Mouse (Mus musculus): ENCODE data around the gene A930018P22Rik. TPM values are rescaled to one million over a fixed set of nuclear protein-coding genes. Genes with fewer than 3 reads are reported as not detected.
"Not testable (repeated sequence)": the region's sequence is repeated elsewhere in the genome, so short reads cannot be mapped to it uniquely, and the experiment has no call there.

Gene A930018P22Rik
- total RNA-seq (2017): not detected in 2 replicates

DNA sequence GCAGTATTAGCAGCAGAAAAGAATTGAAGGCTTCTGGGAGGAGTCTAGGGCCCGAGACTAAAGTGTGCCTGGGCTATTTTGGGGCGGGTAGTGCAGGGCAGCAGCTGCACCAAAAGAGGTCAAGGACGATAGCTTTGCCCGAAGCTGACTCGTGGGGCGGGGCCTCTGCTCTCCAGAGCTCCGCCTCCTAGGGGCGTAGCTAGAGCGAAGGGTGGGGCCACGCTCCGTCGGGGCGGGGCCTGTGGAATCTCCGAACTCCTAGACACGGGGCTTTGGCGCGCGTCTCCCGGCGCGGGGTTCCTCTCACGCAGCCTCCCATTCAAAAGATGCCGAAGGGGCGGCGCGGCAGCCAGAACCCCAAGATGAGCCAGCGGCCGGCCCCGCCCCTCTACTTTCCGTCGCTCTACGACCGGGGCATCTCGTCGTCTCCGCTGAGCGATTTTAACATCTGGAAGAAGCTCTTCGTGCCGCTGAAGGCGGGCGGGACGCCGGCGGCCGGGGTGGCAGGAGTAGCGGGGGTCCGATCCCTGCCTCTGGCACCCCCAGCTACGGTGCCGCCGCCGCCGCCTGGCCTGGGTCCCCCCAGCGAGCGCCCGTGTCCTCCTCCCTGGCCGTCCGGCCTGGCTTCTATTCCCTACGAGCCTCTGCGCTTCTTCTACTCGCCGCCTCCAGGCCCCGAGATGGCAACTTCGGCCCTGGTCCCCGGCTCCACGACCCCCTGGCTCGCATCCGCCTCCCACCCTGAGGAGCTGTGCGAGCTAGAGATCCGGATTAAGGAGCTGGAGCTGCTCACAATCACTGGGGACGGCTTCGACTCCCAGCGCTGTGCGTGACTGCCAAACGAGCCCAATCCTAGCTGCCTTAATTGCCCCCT is at the start of gene A930018P22Rik:
A930018P22Rik (plus strand) TSS at position 265 of the 874 bp plus-strand sequence.
- peak; percentile 92 to 94 for ATAC-seq (replicated peaks in 1 of 2; ENCODE audit: insufficient read depth in 1 of 2, low FRiP score in 2 of 2, low TSS enrichment in 1 of 2, low read depth in 1 of 2, poor library complexity in 2 of 2, severe bottlenecking in 2 of 2)

DNA sequence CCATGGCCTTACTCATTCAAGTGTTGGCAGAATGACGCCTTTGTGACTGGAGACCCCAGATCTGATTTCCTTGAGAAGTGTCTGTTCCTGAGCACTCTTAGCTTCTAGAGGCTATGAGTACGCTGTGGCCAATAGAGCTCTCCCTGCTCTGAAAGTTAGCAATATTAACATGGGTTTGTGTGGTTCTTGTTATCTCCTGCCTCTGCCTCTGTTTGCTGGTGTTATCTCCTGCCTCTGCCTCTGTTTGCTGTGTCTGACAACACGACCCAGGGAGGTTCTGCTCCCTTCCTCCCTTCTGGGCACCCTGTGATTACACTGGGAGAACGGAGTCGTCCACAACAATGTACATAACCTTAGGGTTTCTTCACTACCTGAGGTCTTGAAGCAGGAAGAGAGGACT is 44.3 kb upstream of the A930018P22Rik start:
- ATAC-seq (replicated peaks in 1 of 2; ENCODE audit: insufficient read depth in 1 of 2, low FRiP score in 2 of 2, low TSS enrichment in 1 of 2, low read depth in 1 of 2, poor library complexity in 2 of 2, severe bottlenecking in 2 of 2): peak; percentile 32 to 68; a peak in 3 of 4 replicates

DNA sequence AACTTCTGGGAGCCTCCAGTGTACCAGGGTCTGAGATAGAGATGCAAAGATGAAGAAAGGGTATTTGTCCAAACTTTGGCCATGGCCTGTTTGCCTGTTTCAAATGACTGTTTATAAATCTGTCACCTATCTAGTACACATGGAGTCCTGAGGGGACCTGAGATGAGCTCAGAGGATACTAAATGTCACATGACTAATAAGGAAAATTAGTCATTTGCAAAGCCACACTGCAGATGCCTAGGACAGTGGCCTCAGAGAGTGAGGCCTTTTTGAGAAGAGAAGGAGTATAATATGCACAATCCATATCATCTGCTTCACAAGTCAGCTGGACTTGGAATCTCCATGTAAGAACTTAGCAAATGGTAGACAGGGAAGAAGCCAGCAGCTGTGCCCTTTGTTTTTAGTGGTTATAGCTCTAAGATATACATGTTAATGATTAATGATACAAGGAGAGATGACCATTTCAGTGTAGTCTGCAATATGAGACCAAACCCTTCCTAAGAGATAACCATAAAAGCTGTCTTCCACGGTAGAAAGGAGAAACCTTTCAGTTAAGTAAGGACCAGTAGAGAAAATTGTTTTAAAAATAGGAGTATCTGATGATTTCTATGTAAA is 41.0 kb upstream of the A930018P22Rik start:
- not testable (repeated sequence) for ATAC-seq (replicated peaks in 1 of 2; ENCODE audit: insufficient read depth in 1 of 2, low FRiP score in 2 of 2, low TSS enrichment in 1 of 2, low read depth in 1 of 2, poor library complexity in 2 of 2, severe bottlenecking in 2 of 2)

DNA sequence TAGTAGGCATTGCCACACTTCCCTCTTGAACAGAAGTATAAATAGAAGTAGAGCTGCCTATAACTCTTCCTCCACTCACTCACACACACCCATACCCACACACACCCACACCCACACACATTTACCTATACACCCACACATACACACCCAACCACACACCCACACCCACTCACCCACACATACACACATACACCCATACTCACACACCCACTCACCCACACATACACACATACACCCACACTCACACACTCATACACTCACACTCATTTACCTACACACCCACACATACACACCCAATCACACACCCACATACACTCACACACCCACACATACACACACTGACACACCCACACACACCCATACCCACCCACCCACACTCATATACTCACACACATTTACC is 40.1 kb upstream of the A930018P22Rik start:
- no peak for ATAC-seq (replicated peaks in 1 of 2; ENCODE audit: insufficient read depth in 1 of 2, low FRiP score in 2 of 2, low TSS enrichment in 1 of 2, low read depth in 1 of 2, poor library complexity in 2 of 2, severe bottlenecking in 2 of 2)

DNA sequence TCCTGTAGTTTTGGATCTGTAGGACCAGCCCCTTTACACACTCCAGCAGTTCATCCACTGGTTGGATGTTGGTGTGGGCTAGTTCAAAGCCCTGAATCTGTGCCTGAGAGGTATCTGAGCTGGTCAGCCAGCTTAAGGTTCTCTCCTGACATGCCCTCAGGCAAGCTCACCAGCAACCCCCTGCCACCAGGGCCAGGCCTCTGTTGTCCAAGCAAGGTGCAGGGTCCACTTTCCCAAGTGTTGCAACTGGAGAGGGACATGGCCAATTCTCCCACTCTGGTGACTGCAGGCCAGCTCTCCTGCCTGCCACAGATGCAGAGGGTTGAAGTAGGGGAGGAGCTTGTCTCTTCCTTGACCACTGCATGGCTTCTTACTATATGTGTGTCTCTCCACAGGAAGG is 38.5 kb upstream of the A930018P22Rik start:
- not testable (repeated sequence) for ATAC-seq (replicated peaks in 1 of 2; ENCODE audit: insufficient read depth in 1 of 2, low FRiP score in 2 of 2, low TSS enrichment in 1 of 2, low read depth in 1 of 2, poor library complexity in 2 of 2, severe bottlenecking in 2 of 2)

DNA sequence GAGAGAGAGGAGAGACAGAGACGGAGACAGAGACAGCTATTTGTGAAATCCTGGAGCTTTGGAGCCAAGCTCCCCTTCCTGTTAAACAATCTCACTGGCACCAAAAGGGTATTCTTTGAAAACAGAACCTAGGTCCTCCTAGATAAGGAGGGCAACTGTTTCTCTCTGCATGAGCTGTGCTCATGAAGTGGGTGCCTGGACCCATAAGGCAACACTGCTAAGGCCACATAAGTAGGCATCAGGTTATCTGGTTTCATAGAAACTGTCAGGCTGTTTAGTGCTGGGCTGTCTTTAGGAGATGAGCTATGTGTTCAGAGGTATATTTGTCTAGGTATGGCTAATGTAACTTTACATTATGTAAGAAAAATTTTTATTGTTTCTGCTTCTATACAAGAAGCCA is 35.0 kb upstream of the A930018P22Rik start:
- not testable (repeated sequence) for ATAC-seq (replicated peaks in 1 of 2; ENCODE audit: insufficient read depth in 1 of 2, low FRiP score in 2 of 2, low TSS enrichment in 1 of 2, low read depth in 1 of 2, poor library complexity in 2 of 2, severe bottlenecking in 2 of 2)

DNA sequence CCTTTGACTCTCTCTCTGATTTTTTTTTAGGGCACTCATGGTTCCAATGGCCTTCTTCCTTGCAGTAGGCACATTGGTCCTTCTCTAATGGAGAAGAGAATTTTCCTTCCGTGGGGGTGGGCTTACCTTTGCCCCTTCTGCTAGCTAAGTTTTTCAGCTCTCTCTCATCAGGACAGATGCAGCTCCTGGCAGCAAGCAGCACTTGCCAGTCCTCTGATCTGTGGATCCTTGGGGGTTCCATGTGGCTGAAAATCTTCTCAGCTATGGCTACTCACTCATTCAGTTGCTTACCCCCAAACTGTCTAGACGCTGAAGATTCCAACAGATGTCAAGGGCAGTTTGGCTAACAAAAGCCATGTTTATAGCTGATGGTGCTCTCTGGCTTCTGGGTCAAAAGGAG is 29.3 kb upstream of the A930018P22Rik start:
- no peak for ATAC-seq (replicated peaks in 1 of 2; ENCODE audit: insufficient read depth in 1 of 2, low FRiP score in 2 of 2, low TSS enrichment in 1 of 2, low read depth in 1 of 2, poor library complexity in 2 of 2, severe bottlenecking in 2 of 2)

DNA sequence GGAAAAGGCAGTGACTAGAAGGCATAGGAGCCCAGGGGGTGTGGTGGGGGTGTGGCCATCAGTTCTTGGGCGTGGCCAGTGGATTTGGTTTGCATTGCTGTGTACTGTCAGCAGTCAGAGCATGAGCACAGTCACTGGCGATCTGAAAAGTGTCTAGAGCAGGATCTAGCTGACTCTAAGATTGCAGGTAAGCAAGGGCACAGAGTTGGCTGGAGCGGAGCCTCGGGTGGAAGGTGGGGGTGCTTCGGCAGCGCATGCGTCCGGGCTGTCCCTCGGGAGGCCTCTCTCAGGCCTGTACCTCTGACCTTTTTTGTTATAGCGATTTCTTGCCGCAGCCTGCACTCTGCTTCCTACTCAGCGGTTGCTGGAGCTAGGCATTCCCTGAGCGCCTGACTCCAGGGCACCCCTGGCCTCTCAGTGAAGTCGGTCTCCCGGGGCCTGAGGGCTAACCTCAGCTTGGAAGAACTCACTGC is 26.8 kb upstream of the A930018P22Rik start, which contains the start of gene Cd59a:
Cd59a (plus strand) TSS at position 61 of the 473 bp plus-strand sequence.
- ATAC-seq (replicated peaks in 1 of 2; ENCODE audit: insufficient read depth in 1 of 2, low FRiP score in 2 of 2, low TSS enrichment in 1 of 2, low read depth in 1 of 2, poor library complexity in 2 of 2, severe bottlenecking in 2 of 2): peak; percentile 63 to 83

DNA sequence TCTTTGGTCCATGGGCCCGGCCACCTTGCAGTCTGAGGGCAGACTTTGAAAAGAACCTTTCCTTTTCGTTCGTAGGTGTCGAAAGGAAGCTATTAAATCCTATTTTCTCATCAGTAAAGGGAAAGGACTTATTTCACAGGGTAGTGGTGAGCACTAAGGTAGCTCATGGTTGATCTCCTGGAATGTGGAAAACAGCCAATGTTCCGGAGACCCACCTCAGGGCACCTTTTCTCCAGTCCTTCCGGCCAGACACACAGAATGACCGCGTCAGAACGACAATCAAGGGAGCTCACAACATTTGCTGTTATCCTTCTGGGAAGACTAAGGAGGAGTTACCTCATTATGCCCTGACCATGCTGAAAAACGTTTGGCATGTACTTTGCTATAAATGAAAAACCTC is 26.3 kb upstream of the A930018P22Rik start:
- ATAC-seq (replicated peaks in 1 of 2; ENCODE audit: insufficient read depth in 1 of 2, low FRiP score in 2 of 2, low TSS enrichment in 1 of 2, low read depth in 1 of 2, poor library complexity in 2 of 2, severe bottlenecking in 2 of 2): no peak

DNA sequence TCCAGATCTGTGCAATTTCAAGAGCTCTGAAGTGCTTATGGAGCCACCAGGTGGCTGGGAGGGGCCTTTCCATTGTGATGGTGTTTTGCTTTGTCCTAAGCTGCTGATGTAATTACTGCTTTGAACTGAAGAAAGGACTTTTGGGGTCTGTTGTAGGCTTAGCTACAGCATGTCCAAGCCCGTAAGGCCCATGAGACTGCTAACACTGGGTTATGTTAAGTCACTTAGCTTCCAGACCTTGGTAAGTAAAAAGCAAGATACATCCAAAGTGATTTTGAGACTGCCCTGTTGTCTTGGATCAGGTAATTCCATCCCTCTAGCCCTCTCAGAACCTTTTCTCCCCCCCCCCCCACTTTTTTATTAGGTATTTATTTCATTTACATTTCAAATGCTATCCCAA is 25.8 kb upstream of the A930018P22Rik start:
- not testable (repeated sequence) for ATAC-seq (replicated peaks in 1 of 2; ENCODE audit: insufficient read depth in 1 of 2, low FRiP score in 2 of 2, low TSS enrichment in 1 of 2, low read depth in 1 of 2, poor library complexity in 2 of 2, severe bottlenecking in 2 of 2)

DNA sequence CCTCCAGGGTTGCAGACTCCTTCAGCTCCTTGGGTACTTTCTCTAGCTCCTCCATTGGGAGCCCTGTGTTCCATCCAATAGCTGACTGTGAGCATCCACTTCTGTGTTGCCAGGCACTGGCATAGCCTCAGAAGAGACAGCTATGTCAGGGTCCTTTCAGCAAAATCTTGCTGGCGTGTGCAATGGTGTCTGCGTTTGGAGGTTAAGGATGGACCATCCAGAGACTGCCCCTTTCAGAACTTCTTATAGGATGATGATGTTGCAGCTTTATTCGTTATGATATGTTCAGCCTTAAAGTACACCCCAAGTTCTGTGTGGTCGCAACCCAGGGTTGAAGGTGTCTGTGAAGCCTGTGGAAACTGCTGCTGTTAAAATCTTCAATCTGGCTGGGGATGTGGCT is 25.2 kb upstream of the A930018P22Rik start:
- ATAC-seq (replicated peaks in 1 of 2; ENCODE audit: insufficient read depth in 1 of 2, low FRiP score in 2 of 2, low TSS enrichment in 1 of 2, low read depth in 1 of 2, poor library complexity in 2 of 2, severe bottlenecking in 2 of 2): not testable (repeated sequence)

DNA sequence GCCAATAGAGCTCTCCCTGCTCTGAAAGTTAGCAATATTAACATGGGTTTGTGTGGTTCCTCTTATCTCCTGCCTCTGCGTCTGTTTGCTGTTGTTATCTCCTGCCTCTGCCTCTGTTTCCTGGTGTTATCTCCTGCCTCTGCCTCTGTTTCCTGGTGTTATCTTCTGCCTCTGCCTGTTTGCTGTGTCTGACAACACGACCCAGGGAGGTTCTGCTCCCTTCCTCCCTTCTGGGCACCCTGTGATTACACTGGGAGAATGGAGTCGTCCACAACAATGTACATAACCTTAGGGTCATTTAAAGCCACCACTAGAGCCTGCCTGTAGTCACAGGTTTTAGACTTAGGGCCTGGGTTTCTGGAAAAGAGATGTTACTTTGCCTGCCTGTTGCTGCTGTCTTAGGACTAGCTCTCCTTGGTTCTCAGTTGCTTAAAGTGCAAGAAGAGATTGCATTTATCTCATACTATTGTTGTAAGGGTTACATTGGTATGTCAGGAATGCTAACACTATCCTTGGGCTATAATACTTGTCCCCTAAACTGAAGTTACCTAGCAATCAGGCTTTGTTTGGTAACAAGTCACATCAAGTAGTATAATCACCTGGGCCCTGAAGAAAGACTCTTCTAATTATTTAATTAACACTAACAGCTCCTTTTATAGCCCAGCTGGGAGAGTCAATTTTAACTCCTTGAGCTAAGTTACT is 23.9 kb upstream of the A930018P22Rik start:
- ATAC-seq (replicated peaks in 1 of 2; ENCODE audit: insufficient read depth in 1 of 2, low FRiP score in 2 of 2, low TSS enrichment in 1 of 2, low read depth in 1 of 2, poor library complexity in 2 of 2, severe bottlenecking in 2 of 2): peak; percentile 38 to 63

DNA sequence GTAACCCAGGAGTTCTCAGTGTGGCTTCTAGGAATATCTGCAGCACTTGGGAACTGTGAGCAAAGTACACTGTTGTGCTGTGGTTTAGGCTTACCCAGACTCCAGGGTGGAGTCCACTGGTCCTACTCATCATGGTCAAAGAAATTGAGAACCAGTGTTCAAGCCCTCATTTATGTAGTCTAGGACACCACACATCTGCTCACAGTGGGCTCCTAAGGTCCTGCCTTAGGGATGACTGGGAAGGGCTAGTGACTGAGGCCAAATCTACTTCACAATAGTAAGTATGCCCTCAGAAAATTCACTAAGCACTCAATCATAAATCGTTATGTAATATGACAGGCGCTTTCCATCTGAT is 23.4 kb upstream of the A930018P22Rik start:
- ATAC-seq (replicated peaks in 1 of 2; ENCODE audit: insufficient read depth in 1 of 2, low FRiP score in 2 of 2, low TSS enrichment in 1 of 2, low read depth in 1 of 2, poor library complexity in 2 of 2, severe bottlenecking in 2 of 2): no peak

DNA sequence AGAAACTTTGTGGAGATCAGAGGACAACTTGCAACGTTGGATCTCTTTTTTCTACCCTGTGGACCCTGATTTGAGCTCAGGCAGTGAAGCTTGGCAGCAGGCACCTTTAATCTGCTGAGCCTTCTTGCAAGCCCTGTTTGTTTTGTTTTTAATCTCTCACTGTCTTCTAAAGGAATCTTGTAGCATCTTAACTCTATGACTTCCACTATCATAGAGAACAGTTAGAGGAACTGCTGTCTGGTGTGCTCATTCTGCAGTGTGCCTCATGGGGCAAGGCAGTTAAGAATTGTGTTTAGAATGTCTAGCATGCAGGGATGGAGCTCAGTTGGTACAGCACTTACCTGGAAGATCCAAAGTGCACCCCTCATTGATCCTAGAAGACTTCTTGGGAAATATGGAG is 22.6 kb upstream of the A930018P22Rik start:
- no peak for ATAC-seq (replicated peaks in 1 of 2; ENCODE audit: insufficient read depth in 1 of 2, low FRiP score in 2 of 2, low TSS enrichment in 1 of 2, low read depth in 1 of 2, poor library complexity in 2 of 2, severe bottlenecking in 2 of 2)

DNA sequence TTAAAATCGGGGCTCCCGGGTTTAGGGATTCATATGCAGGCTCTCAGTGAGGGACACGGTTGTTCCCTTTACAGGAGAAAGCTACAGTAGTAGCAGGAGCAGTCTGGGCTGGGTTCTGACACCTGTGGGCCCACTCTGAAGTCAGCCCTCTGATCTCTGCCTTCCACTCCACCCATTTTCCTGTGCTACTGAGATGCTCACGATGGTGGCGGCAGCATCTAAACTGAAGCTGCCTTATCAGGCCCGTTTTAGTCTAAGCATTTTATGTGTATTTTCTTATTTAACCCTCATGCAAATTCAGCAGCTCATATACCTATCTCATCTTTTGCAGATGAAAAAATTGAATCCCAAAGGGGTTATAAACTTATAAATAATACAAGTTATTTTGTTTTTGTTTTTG is 17.8 kb upstream of the A930018P22Rik start:
- no peak for ATAC-seq (replicated peaks in 1 of 2; ENCODE audit: insufficient read depth in 1 of 2, low FRiP score in 2 of 2, low TSS enrichment in 1 of 2, low read depth in 1 of 2, poor library complexity in 2 of 2, severe bottlenecking in 2 of 2)

DNA sequence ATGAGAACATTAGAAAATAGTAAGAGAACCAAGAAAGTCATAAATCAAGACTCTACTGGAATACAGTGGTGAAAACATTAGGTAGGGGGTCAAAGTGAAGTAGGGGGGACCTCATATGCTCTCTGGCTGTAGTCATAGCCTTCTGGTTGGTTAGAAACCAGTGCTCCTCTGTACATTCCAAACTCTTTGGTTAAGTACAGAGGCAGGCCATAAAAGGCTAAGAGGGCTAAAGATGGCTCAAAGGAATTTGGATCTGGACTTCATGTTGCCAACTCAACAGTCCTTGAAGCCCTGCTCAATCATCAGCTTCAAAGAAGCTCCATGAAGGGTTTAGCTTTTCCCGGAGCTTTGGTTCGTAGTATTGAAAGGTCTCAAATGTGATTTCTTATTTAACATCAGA is 13.5 kb upstream of the A930018P22Rik start:
- ATAC-seq (replicated peaks in 1 of 2; ENCODE audit: insufficient read depth in 1 of 2, low FRiP score in 2 of 2, low TSS enrichment in 1 of 2, low read depth in 1 of 2, poor library complexity in 2 of 2, severe bottlenecking in 2 of 2): not testable (repeated sequence)

DNA sequence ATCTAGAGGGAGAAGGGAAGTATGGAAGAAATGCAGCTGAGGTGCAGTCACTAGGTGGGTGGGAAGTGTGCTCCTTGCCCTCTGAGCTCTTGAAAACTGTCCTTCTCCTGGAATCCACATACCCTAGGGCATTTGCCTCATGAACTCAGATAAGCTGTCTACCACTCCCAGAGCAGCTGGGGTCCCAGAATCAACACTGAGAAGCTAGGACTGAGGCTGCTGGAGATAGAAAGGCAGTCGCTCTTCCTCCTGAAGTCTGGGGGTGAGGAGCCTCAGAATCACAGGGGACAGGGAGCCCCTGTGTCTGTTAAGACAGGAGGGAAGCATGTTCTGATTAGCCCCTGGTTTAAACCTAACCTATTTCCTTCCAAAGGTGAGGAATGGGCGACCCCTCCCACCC is 13.0 kb upstream of the A930018P22Rik start:
- no peak for ATAC-seq (replicated peaks in 1 of 2; ENCODE audit: insufficient read depth in 1 of 2, low FRiP score in 2 of 2, low TSS enrichment in 1 of 2, low read depth in 1 of 2, poor library complexity in 2 of 2, severe bottlenecking in 2 of 2)

DNA sequence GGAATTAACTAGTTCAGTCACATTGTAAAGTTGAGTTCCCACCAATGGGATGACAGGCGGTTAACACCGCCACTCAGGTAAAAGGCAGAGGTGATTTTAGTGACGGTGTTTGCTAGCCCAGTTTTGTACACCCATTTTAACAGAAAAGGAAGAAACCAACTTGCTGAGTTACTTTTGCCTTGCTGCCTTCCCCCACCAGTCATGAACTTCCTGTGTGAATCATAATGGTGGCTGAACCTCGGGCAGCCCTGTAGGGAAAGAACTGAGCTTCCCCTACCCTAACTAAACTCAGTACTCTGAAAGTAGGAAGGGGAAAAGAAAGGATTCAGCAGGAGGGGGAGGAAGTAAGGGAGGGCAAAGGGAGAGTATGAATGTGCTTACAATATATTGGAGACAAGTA is 12.5 kb upstream of the A930018P22Rik start:
- no peak for ATAC-seq (replicated peaks in 1 of 2; ENCODE audit: insufficient read depth in 1 of 2, low FRiP score in 2 of 2, low TSS enrichment in 1 of 2, low read depth in 1 of 2, poor library complexity in 2 of 2, severe bottlenecking in 2 of 2)
